Mouse (Mus musculus) neural tube, embryonic 11.5 days (tissue): ENCODE measurements around the gene Vmn1r52. TPM values are rescaled to one million over a fixed set of nuclear protein-coding genes. Genes with fewer than 3 reads are reported as not detected.
"Not testable (repeated sequence)": the region's sequence is repeated elsewhere in the genome, so short reads cannot be mapped to it uniquely, and the experiment has no call there.

Experiments used
- ATAC-seq: fragments of 200-750 bp; cut with Nextera tagmentation; 2 replicates; pipeline ENCODE4 v1.8.0; 2017; ENCODE audit warnings: moderate number of reproducible peaks, mild to moderate bottlenecking, moderate TSS enrichment, moderate library complexity; ENCODE audit not compliant: insufficient read depth, low FRiP score, low TSS enrichment
- DNase-seq: peaks from one replicate; pipeline ENCODE4 v3.0.0-alpha.2; 2015; ENCODE audit warnings: low spot score
- H3K27ac ChIP-seq: fragments of 300-500 bp; sonication (generic); 2 replicates; pipeline ENCODE4 v1.5.1; 2014; ENCODE audit warnings: low read depth, mild to moderate bottlenecking, low read length
- H3K27me3 ChIP-seq: fragments of 300-500 bp; sonication (generic); 2 replicates; pipeline ENCODE4 v1.6.1; 2014; ENCODE audit warnings: mild to moderate bottlenecking, low read length, mixed read lengths; ENCODE audit not compliant: control insufficient read depth, insufficient read depth
- H3K36me3 ChIP-seq: fragments of 300-500 bp; sonication (generic); 2 replicates; pipeline ENCODE4 v1.6.1; 2014; ENCODE audit warnings: mild to moderate bottlenecking, low read length, moderate library complexity, mixed read lengths; ENCODE audit not compliant: control insufficient read depth, insufficient read depth
- H3K4me1 ChIP-seq: fragments of 300-500 bp; sonication (generic); 2 replicates; pipeline ENCODE4 v1.6.1; 2014; ENCODE audit warnings: low read length, mixed read lengths; ENCODE audit not compliant: control insufficient read depth, insufficient read depth
- H3K4me2 ChIP-seq: fragments of 300-500 bp; sonication (generic); 2 replicates; pipeline ENCODE4 v1.6.1; 2014; ENCODE audit warnings: low read depth, mild to moderate bottlenecking, moderate library complexity
- H3K4me3 ChIP-seq: fragments of 300-500 bp; sonication (generic); 2 replicates; pipeline ENCODE4 v1.5.1; 2014; ENCODE audit warnings: low read depth, low read length
- H3K9ac ChIP-seq: fragments of 300-500 bp; sonication (generic); 2 replicates; pipeline ENCODE4 v1.6.1; 2014; ENCODE audit warnings: mild to moderate bottlenecking, low read length
- H3K9me3 ChIP-seq: fragments of 300-500 bp; sonication (generic); 2 replicates; pipeline ENCODE4 v1.6.1; 2016; ENCODE audit warnings: low read length; ENCODE audit not compliant: control insufficient read depth
- WGBS: fragments of 180-500 bp; shearing (Covaris S2); extraction: QIAGEN DNeasy Blood & Tissue Kit; methylation state at CpG from one replicate; pipeline ENCODE4 v1.1.7; 2014; 5-methylcytosine and 5-hydroxymethylcytosine counted together
- polyA plus RNA-seq: library from polyadenylated mRNA; unstranded; fragments of >200 nt; fragmentation: Nextera tagmentation; extraction: Ambion mirVana; gene quantifications from 2 replicates; pipeline ENCODE4 v1.2.1, GENCODE M21; 2014

The Vmn1r52 gene
- polyA plus RNA-seq, result not detected in 2 replicates

DNA sequence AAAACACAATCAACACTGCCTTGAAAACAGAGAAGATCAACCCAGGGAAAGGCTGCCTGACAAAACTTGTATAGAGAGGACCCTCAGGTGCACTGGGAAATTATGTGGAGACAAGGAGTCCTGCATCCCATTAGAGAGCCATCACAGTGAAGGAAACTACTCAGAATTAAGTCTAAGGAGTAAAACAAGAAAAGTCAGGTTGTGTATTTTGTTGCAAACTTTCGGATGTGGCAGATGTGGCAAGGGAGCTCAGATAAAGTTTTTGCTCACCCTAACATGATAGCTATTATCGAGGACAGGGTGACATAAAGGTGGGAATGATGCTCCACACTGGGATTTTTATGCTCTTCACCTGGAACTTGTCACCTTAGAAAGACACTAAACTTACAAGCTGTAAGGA lies at the start of gene Vmn1r52:
Gene Vmn1r52 (plus strand): TSS at position 301 of the 400 bp plus-strand sequence.
- ATAC-seq (no peak), DNase-seq (no peak)
- 80% methylated on average over 2 of the region's 2 CpGs for WGBS
- Histone ChIP-seq H3K4me3 (no peak within 1 kb of the TSS), H3K9ac (no peak within 1 kb of the TSS), H3K27ac (no peak within 1 kb of the TSS), H3K4me1 (no peaks in the 10 kb centered on the region), H3K9me3 (no peaks in the 10 kb centered on the region), H3K36me3 (no peaks in the 10 kb centered on the region), H3K27me3 (no peaks in the 10 kb centered on the region), H3K4me2 (no peak within 1 kb of the TSS)

DNA sequence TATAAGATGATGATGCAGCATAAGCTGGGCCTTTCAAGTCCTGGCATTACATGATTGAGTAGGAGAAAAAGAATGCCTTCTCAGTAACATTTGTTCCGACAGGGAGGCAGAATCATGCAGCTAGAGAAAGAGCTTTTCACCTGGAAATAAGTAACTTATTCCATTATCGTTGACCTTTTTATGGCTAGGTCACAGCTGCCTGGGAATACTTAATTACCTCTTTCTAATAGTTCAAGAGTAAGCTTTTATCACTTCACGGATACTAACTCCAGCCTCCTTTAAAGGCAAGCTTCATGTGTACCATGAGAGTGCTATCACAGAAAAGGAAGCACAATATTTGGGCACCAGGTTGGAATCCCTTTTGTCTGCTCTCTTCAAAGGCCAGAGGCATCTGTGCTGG lies 14.5 kb upstream of the Vmn1r52 start:
- Histone ChIP-seq H3K36me3 (no peaks in the 10 kb centered on the region), H3K9ac (no peak overlapping the region), H3K4me2 (no peak overlapping the region), H3K27ac (no peak overlapping the region), H3K27me3 (no peaks in the 10 kb centered on the region), H3K4me1 (no peaks in the 10 kb centered on the region), H3K9me3 (0 out of 2 replicates have a peak, but pooled peaks cover 4% of the 10 kb centered on the region), H3K4me3 (no peak overlapping the region)
- 78% methylated on average over 3 of the region's 3 CpGs for WGBS
- DNase-seq (no peak), ATAC-seq (no peak)

DNA sequence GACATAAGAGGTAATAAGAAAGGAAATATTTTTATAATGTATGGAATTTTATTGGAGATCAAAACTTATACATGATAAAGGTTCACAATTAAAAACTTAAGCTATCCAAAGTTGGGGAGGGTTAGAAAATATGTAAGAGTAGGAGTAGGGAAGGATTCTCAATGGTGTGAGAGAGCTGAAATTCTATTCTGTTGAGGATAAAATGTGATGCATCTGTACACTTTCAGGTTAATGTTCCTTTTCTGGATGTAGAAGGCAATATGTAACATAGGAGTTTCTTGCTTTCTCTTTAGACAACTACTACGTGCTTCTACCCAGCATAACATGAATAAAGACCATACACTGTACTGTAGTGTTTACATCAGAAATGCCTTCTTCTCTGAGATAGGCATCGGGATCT lies 27.9 kb downstream of the Vmn1r52 start, which contains the start of gene V1ra8:
Gene V1ra8 (plus strand): TSS at position 301 of the 400 bp plus-strand sequence.
- H3K27me3 ChIP-seq, H3K4me1 ChIP-seq, ATAC-seq, H3K36me3 ChIP-seq, H3K9ac ChIP-seq, H3K4me3 ChIP-seq, H3K4me2 ChIP-seq, H3K27ac ChIP-seq, H3K9me3 ChIP-seq, DNase-seq: not testable (repeated sequence)
- WGBS, result 83% methylated on average over 2 of the region's 2 CpGs

DNA sequence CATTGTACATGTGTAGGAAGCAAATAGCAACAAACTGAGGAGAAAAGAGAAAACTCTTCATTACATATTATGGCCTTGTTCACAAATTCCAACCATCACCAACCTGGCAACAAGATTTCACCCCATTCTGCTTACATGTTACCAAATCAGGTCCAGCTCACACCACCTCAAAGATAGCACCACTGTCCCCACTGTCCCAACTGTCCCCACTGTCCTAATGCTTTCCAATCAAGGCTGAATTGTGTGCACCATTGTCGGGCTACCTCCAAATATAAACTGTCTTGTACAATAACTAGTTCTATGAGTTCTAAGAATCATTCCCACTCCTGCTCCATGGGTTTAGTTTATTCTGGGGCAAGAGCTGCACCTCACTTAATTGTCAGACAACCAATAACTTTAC lies 49.7 kb downstream of the Vmn1r52 start, which contains the start of gene Vmn1r53:
Gene Vmn1r53 (minus strand): TSS at position 101 of the 400 bp plus-strand sequence.
- Histone ChIP-seq H3K36me3 (no peaks in the 10 kb centered on the region), H3K4me3 (no peak within 1 kb of the TSS), H3K27ac (no peak within 1 kb of the TSS), H3K27me3 (no peaks in the 10 kb centered on the region), H3K4me2 (no peak within 1 kb of the TSS), H3K9me3 (0 out of 2 replicates have a peak, but pooled peaks cover 5% of the 10 kb centered on the region), H3K9ac (no peak within 1 kb of the TSS), H3K4me1 (no peaks in the 10 kb centered on the region)
- ATAC-seq, result no peak
- WGBS, result 86% methylated on average over 1 of the region's 1 CpGs
- no peak for DNase-seq

Other genes with a start within 250 kb of the Vmn1r52 start
- not detected in 2 replicates for gene Vmn1r45, start 234.2 kb upstream of the Vmn1r52 start, polyA plus RNA-seq
- not detected in 2 replicates for gene Vmn1r46, start 205.5 kb upstream of the Vmn1r52 start, polyA plus RNA-seq
- gene Vmn1r47, start 158.7 kb upstream of the Vmn1r52 start, polyA plus RNA-seq, result not detected in 2 replicates
- not detected in 2 replicates for gene Vmn1r48, start 138.0 kb upstream of the Vmn1r52 start, polyA plus RNA-seq
- not detected in 2 replicates for gene Vmn1r49, start 96.3 kb upstream of the Vmn1r52 start, polyA plus RNA-seq
- not detected in 2 replicates for gene Vmn1r50, start 73.4 kb upstream of the Vmn1r52 start, polyA plus RNA-seq
- gene Vmn1r51, start 52.2 kb upstream of the Vmn1r52 start, polyA plus RNA-seq, result 0.08 TPM in 1 of 2 replicates, not detected in the other
- gene V1ra8, start 28.0 kb downstream of the Vmn1r52 start, polyA plus RNA-seq, result not detected in 2 replicates
- gene Vmn1r53, start 49.6 kb downstream of the Vmn1r52 start, polyA plus RNA-seq, result not detected in 2 replicates
- not detected in 2 replicates for gene Vmn1r54, start 71.5 kb downstream of the Vmn1r52 start, polyA plus RNA-seq
- not detected in 2 replicates for gene BC048671, start 126.4 kb downstream of the Vmn1r52 start, polyA plus RNA-seq
- not detected in 2 replicates for gene Chst13, start 150.4 kb downstream of the Vmn1r52 start, polyA plus RNA-seq
- gene Uroc1, start 158.5 kb downstream of the Vmn1r52 start, polyA plus RNA-seq, result not detected in 2 replicates
- gene Zxdc, start 194.7 kb downstream of the Vmn1r52 start, polyA plus RNA-seq, result 11.5 and 15.1 TPM in 2 replicates